Mouse (Mus musculus) A20 (cell line): ENCODE data around the gene Fam169b.

Source experiments
- DNase-seq: peaks from one replicate; pipeline ENCODE4 v3.0.0-alpha.2; 2011; ENCODE audit warnings: low read depth, low spot score

Gene Fam169b

GRCm38 (mm10) chr7:68273515-68273914 is at the start of gene Fam169b:
Gene Fam169b (plus strand): TSS chr7:68273839.
- no peak for DNase-seq

- DNase-seq = no peak
These were observed 49.6 kb upstream of the Fam169b start for GRCm38 (mm10) chr7:68224006-68224405.

DNA sequence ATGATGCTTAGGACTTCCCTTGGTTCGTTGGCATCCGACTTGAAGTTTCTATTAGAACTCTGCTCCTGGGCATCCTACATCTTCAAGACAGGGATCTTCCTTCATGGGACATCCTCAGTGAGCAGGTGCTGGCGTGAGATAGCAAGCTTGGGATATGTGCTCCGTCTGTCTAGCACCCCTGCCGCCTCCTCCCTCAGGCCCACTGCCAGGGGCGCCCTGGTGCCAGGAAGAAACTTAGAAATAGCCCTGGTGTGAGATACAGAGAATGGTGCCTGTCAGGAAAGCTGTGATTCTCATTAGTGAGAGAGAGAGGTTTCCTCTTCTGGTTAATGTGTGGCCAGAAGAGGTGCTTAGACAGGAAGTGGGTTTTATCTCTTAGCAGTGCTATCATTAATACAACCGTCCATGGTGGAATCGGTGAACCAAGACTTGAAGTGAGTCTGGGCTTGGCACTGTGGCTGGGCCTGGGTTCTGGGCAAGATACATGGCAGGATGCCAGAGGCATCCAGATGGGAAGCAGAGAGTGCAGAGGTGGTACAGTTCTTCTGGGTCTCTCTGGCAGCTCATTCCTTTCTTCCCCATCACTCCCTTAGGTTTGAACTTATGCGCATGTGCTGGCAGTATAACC is 48.1 kb upstream of the Fam169b start:
- no peak for DNase-seq

- DNase-seq = no peak
These were observed 46.6 kb upstream of the Fam169b start for GRCm38 (mm10) chr7:68227021-68227420.

GRCm38 (mm10) chr7:68227621-68228020 is 46.0 kb upstream of the Fam169b start:
- no peak for DNase-seq

- no peak for DNase-seq
These were observed 45.1 kb upstream of the Fam169b start for GRCm38 (mm10) chr7:68228491-68228890.

- DNase-seq = no peak
These were observed 42.8 kb upstream of the Fam169b start for GRCm38 (mm10) chr7:68230831-68231230.

DNA sequence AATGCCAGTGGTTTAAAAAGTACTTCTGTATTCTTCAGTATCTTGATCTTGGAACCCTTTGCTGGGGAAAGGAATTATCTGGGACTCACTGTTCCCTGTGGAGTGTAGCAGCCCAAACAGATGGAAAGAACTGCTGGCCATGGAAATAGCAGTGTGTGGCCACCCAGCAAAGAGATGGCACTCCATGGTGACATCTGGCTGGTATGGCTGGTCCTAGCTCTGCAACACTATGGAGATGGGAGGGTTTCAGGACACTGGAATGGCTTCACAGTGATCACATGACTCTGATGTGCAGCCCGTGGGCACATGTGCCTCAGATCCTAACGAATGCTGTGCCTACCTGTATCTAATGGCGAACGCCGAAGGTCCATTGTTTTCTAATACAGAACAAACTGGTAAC is 41.1 kb upstream of the Fam169b start:
- no peak for DNase-seq

DNA sequence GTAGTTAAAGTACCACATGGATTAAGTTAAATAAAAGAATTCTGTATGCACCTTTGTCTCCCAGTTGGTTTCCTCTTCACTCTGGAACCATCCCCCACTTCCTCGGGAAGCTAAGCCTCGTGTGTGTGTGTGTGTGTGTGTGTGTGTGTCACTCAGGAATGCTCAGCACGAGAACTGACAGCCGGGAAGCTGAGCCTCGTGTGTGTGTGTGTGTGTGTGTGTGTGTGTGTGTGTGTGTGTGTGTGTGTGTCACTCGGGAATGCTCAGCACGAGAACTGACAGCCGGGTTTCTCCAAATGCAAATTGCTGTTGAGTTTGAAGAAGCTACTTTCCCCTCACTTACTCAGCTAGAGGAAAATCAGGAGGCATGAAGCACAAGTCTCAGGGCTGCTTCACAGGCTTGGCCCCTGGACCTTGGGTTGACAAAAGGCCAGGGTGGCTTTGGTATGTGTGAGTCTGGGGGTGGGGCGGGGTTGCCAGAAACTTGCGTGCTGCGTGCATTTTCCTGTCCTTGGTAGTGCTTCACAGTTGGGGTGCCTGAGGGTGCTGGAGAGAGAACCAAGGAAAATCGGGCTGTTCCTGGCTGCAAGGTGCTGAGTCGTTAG is 39.9 kb upstream of the Fam169b start:
- DNase-seq = no peak

- no peak for DNase-seq
These were observed 36.8 kb upstream of the Fam169b start for GRCm38 (mm10) chr7:68236817-68237216.

DNA sequence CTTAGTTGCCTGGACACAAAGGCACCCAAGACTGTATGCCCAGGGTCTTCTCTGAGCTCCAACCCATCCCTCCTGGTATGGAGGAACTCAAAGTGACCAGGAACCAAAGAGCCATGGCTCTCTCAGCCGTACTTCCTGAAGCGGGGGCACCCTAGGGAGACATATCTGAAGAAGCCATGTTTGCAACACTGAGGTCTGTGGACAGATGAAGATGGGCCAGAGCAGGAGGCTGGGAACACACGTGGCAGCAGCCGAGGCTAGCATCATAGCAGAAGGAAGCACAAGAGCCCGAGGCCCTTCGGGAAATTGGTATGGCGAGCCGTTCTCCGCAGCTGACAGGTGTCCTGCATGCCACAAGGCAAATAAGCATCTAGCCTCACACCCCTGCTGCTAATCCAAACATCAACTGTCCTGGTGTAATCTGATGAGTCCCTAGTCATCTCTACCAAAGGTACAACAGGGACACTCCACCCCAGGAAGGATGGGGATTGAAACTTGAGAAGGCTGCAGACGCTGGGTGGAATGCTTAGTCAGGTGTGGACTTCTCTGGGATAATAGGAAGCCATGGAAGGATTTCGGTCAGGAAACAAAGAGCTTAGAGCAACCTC is 34.3 kb upstream of the Fam169b start:
- no peak for DNase-seq

- DNase-seq = no peak
These were observed 32.4 kb upstream of the Fam169b start for GRCm38 (mm10) chr7:68241205-68241604.

DNA sequence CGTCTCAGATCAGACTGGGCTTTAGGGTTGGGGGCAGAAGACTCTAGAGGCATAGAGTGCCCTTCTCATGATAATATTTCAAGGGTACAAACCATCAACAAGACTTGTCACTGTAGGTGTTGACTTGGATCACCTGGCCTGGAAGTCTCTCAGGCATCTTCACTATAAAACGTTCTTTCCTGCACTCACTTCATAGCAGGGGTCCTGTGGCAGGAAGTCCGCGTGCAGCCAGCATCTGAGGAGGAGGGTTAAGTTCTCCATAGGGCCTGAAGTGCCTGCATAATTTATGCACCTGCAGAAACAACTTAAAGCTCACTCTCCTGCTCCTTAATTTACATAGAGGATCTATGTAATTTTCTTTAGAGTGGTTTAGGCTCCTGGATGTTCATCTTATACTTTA is 28.0 kb upstream of the Fam169b start:
- no peak for DNase-seq

- no peak for DNase-seq
These were observed 27.4 kb upstream of the Fam169b start for GRCm38 (mm10) chr7:68246249-68246648.

- no peak for DNase-seq
These were observed 23.2 kb upstream of the Fam169b start for GRCm38 (mm10) chr7:68250411-68250810.

DNA sequence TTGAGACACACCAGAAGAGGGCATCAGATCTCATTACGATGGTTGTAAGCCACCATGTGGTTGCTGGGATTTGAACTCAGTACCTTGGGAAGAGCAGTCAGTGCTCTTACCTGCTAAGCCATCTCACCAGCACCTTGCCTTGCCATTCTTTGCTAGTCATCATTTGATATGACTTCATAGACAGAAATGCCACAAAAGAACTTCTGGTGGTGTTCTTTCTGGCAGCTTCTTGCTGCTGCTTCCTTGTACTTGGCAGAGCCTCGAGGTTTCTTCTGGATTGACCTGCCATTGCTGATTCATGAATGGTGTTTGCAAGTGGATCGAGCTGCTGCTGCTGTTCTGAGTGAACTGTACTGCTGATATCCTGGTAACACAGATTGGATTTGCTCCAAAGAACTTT is 22.7 kb upstream of the Fam169b start:
- no peak for DNase-seq

- DNase-seq = no peak
These were observed 15.9 kb upstream of the Fam169b start for GRCm38 (mm10) chr7:68257767-68258166.

DNA sequence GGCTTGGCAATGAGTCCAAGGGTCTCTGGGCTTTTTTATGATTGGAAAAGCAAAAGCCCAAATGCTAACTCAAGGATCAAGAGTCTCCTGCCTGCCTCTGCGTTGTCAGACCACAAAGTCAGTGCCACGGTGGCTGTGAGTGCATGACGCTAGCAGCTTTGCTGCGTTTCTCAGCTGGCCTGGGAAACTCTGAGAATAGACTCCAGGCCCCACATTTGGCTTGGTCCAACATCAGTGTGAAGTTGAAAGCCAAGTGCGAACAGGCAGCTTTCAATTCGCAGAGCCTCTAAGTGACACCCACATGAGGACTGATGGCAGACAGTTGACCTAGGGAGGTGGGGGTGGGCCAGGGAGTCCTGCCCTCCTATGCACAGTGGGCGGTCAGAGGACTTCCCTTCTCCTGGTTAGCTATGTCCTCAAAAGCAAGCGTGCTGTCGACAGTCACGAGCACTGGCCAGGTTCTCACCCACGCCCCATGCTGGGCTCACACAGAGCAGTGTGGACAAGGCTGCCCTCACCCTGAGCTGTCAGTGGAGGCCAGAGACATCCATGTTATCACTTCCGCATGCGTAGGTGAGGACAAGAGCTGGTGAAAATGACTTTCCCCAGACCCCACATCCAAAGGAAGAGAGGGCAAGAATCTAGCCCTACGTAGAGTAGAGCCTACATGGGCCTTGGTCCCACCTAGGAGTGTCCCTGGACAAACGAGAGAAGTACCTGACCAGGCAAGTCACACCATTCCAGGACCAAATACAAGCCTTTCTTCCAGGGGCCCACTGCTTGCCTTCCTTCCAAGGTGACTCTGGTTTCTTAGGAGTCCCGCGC is 15.1 kb upstream of the Fam169b start:
- no peak for DNase-seq

DNA sequence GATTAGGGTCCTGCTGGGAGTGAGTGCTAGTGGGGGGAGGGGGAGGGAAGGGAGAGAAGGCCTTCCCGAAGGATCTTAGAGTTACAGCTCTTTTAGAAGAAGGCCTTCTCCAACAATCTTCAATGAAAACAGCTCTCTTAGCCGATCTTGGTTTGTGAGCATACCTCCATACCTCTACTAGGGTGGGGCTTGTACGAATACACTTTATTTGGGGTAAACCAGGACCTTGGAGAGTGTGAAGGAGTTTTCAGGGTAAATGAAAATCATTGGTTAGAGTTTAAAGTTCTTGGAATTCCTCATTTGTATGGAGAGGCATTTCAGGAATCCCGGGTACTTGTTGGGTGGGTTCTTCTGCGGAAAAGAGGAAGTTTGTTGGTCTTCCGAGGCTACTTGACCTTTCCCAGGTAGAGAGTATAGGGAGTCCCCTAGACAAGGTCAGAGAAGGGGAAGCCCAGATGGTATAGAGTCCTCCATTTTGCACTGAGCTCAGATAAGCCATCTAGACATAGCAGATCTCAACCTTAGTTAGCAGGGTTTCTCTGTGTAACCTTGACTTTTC is 14.0 kb upstream of the Fam169b start:
- DNase-seq = peak; percentile 32

DNA sequence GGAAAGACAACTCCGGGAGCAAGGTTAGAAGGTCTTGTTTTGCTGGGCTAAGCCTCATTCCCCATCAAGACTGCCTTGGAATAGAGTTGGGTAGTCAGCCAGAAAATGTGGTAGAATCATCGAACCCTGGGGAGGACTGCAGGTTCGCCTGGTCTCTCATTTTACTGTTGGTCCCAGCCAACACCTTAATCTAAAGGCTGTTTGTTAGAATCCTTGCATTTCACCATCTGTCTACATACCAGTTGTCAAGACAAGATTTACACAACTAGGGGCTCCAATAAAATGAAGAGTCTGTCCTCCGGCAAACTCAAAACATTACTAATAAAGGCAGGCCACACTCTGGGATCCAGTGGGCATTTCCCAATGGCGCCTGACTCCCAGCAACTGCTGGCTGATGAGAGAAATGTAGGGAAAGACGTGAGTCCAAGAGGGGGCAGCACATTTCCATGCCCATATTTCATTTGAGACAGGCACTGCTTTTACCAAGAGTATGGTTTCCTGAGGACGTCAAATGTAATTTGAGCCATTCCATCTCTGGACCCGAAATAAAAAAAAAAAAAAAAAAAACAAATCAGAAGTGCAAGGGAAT is 10.9 kb upstream of the Fam169b start:
- DNase-seq = no peak

GRCm38 (mm10) chr7:68263346-68264027 is 10.2 kb upstream of the Fam169b start:
- no peak for DNase-seq
